ENCODE assay signal across 21 mouse cellular contexts in the genomic region with DNA sequence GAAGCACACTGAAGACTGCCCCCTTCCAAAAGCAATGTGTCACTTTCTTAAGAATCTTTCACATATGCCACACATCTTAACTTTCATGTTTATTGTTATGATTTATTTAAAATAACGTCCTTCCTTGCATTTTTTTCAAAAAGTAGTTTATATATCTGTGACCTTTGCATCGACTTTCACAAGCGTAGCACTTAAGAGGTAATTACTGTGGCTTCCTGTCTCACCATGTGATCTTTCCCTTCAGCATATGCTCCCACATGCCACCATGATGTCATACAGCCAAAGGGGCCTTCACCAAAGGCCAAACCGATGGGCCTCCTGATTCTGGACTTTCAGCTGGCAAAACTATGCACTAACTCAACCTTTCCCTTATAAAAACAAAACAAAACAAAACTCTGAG.
DNase-seq lines count a peak whose midpoint lies in the region; ATAC-seq and TF ChIP-seq lines count a peak whose summit lies in the region.
"Had no signal": no experiment of that assay in that cellular context is flagged by ENCODE, and none has a peak within 500 bp of the region (broad histone marks: within the 10 kb centered on the region; RNA-seq: fewer than 3 reads in every experiment).

No protein-coding gene starts in this region.

- peak; percentile 39 for DNase-seq in kidney, postnatal 0 days (ENCODE audit: low spot score)
- DNase-seq in kidney, postnatal 10 days, result no peak
- DNase-seq in CD4-positive, CD25-positive, alpha-beta regulatory T cell, adult 2 months (ENCODE audit: low read depth, low spot score), result peak; percentile 67
- DNase-seq in naive thymus-derived CD4-positive, alpha-beta T cell, adult 2 months (ENCODE audit: low read depth), result peak; percentile 59
- no peak for DNase-seq in cerebellum, adult 2 months
- DNase-seq: adrenal gland, postnatal 25 days; cerebellum, adult 11-12 months; cerebellum, postnatal 25 days; gastrocnemius, postnatal 10 days; heart, adult 18-20 months; heart, postnatal 36 days; kidney, adult 8-10 months; kidney, postnatal 36 days; midbrain, embryonic 14.5 days had no signal

- no peaks in the 10 kb centered on the region for H3K9me3 ChIP-seq in kidney, postnatal 0 days (replicated peaks; ENCODE audit: low read length)
- no peaks in the 10 kb centered on the region; the same call in 1 of the 2 replicates for H3K9me3 ChIP-seq in hindbrain, embryonic 12.5 days (replicated peaks)
- H3K9me3 ChIP-seq: forebrain, embryonic 12.5 days; heart, embryonic 13.5 days; lung, embryonic 15.5 days had no signal

- no peak for ATAC-seq in kidney, postnatal 0 days (replicated peaks; ENCODE audit: low FRiP score, low read depth)
- no peak for ATAC-seq in hindbrain, embryonic 12.5 days (ENCODE audit: low FRiP score)
- ATAC-seq: hindbrain, embryonic 16.5 days had no signal

- no peaks in the 10 kb centered on the region for H3K36me3 ChIP-seq in kidney, postnatal 0 days (ENCODE audit: insufficient read depth, low read length)
- no peaks in the 10 kb centered on the region for H3K36me3 ChIP-seq in hindbrain, embryonic 12.5 days
- H3K36me3 ChIP-seq: forebrain, embryonic 12.5 days; heart, embryonic 13.5 days; lung, embryonic 15.5 days had no signal

- TF ChIP-seq CTCF in kidney, postnatal 0 days (IDR thresholded peaks at IDR 0.05; ENCODE audit: low read depth), result no peak
- TF ChIP-seq CTCF in embryonic fibroblast, embryonic 13.5 days (IDR thresholded peaks at IDR 0.05; ENCODE audit: borderline replicate concordance, insufficient read depth, low read length), result no peak
- TF ChIP-seq CTCF in cerebellum, adult 2 months (IDR thresholded peaks at IDR 0.05; ENCODE audit: borderline replicate concordance, insufficient read depth, low read depth, low read length), result no peak

- no peak overlapping the region for H3K4me3 ChIP-seq in kidney, postnatal 0 days (replicated peaks; ENCODE audit: low read depth, low read length)
- H3K4me3 ChIP-seq in embryonic fibroblast, embryonic 13.5 days (ENCODE audit: insufficient read depth, low read length), result no peak overlapping the region
- no peak overlapping the region for H3K4me3 ChIP-seq in cerebellum, adult 2 months (replicated peaks; ENCODE audit: insufficient read depth, low read depth, low read length)
- no peak overlapping the region for H3K4me3 ChIP-seq in hindbrain, embryonic 12.5 days
- H3K4me3 ChIP-seq: forebrain, embryonic 12.5 days; heart, embryonic 13.5 days; lung, embryonic 15.5 days had no signal

- WGBS in kidney, postnatal 0 days, result 38% methylated on average over 4 of the region's 4 CpGs
- 60% methylated on average over 4 of the region's 4 CpGs for WGBS in cerebellum, adult 2 months
- WGBS in hindbrain, embryonic 12.5 days, result 73% methylated on average over 4 of the region's 4 CpGs

- no peak overlapping the region for H3K4me2 ChIP-seq in kidney, postnatal 0 days (ENCODE audit: low read length)
- H3K4me2 ChIP-seq in hindbrain, embryonic 12.5 days (replicated peaks), result no peak overlapping the region
- H3K4me2 ChIP-seq: forebrain, embryonic 12.5 days; heart, embryonic 13.5 days; liver, embryonic 11.5 days; lung, embryonic 15.5 days had no signal

- peaks cover 4% of the 10 kb centered on the region; the same call in 1 of the 2 replicates for H3K4me1 ChIP-seq in kidney, postnatal 0 days (replicated peaks; ENCODE audit: insufficient read depth, low read length)
- H3K4me1 ChIP-seq in embryonic fibroblast, embryonic 13.5 days (ENCODE audit: control insufficient read depth, insufficient read depth, low read length), result peaks cover 32% of the 10 kb centered on the region
- no peaks in the 10 kb centered on the region for H3K4me1 ChIP-seq in cerebellum, adult 2 months (ENCODE audit: control insufficient read depth, insufficient read depth, low read length)
- 0 out of 2 replicates have a peak, but pooled peaks cover 2% of the 10 kb centered on the region for H3K4me1 ChIP-seq in hindbrain, embryonic 12.5 days

- H3K9ac ChIP-seq in kidney, postnatal 0 days (ENCODE audit: low read depth, low read length), result no peak overlapping the region
- H3K9ac ChIP-seq in hindbrain, embryonic 12.5 days, result no peak overlapping the region
- H3K9ac ChIP-seq: forebrain, embryonic 12.5 days; heart, embryonic 13.5 days; lung, embryonic 15.5 days had no signal

- H3K27ac ChIP-seq in kidney, postnatal 0 days, result no peak overlapping the region
- peak overlapping the region; percentile 31; the same call in 1 of the 2 replicates for H3K27ac ChIP-seq in embryonic fibroblast, embryonic 13.5 days (ENCODE audit: insufficient read depth, low read length)
- no peak overlapping the region for H3K27ac ChIP-seq in cerebellum, adult 2 months (ENCODE audit: insufficient read depth, low read length)
- H3K27ac ChIP-seq in hindbrain, embryonic 12.5 days, result no peak overlapping the region
- H3K27ac ChIP-seq: forebrain, embryonic 12.5 days; heart, embryonic 13.5 days; lung, embryonic 15.5 days had no signal

- no peak for TF ChIP-seq POLR2A in embryonic fibroblast, embryonic 13.5 days (IDR thresholded peaks at IDR 0.05; ENCODE audit: low read depth, low read length)
- TF ChIP-seq POLR2A in cerebellum, adult 2 months (IDR thresholded peaks at IDR 0.05; ENCODE audit: borderline replicate concordance, insufficient read depth, low read length), result no peak

- H3K27me3 ChIP-seq in kidney, postnatal 0 days (ENCODE audit: insufficient read depth, low read length), result no peaks in the 10 kb centered on the region
- no peaks in the 10 kb centered on the region for H3K27me3 ChIP-seq in cerebellum, adult 2 months (ENCODE audit: control insufficient read depth, insufficient read depth, low read length)
- no peaks in the 10 kb centered on the region for H3K27me3 ChIP-seq in hindbrain, embryonic 12.5 days
- H3K27me3 ChIP-seq: forebrain, embryonic 12.5 days; heart, embryonic 13.5 days; lung, embryonic 15.5 days had no signal

Comparison
In these comparisons a context has a peak if more than half of its experiments do, and no peak if none do; other contexts are left out.
1. DNase-seq: peak in kidney, postnatal 0 days (single experiment), CD4-positive, CD25-positive, alpha-beta regulatory T cell, adult 2 months (single experiment) and naive thymus-derived CD4-positive, alpha-beta T cell, adult 2 months (single experiment); none in kidney, postnatal 10 days (single experiment) and cerebellum, adult 2 months (0 of 2).